Mouse (Mus musculus): Measurements from ENCODE around the gene Hyls1. TPM values are rescaled to one million over a fixed set of nuclear protein-coding genes. Genes with fewer than 3 reads are reported as not detected.

Gene Hyls1
- polyA plus RNA-seq, 2 experiments, result 10.8 to 15.8 TPM

DNA sequence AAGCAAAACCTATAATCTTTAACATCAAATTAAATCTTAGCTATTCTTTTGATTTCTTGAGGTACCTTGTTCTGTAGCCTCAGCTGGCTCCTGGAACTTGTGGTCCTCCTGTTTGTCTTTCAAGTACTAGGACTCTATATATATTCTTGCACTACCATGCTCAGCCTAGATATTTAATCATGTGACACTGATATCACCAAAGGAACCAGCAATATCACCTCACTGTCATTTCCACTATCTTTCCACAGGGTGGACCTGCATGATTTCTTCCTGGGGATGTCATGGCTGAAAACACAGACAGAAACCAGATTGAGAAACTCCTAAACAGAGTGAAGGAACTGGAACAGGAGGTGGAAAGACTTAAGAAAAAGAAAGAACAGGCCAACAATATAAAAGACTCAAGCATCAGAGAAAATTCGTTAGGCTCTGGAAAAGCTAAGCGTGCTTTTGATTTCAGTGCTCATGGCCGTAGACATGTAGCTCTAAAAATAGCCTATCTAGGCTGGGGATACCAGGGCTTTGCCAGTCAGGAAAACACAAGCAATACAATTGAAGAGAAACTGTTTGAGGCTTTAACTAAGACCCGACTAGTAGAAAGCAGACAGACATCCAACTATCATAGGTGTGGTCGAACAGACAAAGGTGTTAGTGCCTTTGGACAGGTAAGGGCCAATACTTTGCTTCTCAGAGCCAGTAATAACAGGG lies 5.5 kb downstream of the Hyls1 start:
- ATAC-seq (ENCODE audit: low FRiP score, low read depth), result no peak
- Histone ChIP-seq H3K4me1 (ENCODE audit: control insufficient read depth, insufficient read depth, low read length) (peaks cover 8% of the 10 kb centered on the region), H3K4me3 (replicated peaks; ENCODE audit: low read length) (no peak overlapping the region), H3K4me2 (replicated peaks; ENCODE audit: low read depth, low read length, severe bottlenecking) (no peak overlapping the region), H3K27ac (replicated peaks; ENCODE audit: low read depth, low read length) (no peak overlapping the region), H3K9ac (ENCODE audit: low read depth, low read length, severe bottlenecking) (no peak overlapping the region), H3K9me3 (ENCODE audit: control insufficient read depth, low read length) (no peaks in the 10 kb centered on the region), H3K27me3 (ENCODE audit: control insufficient read depth, insufficient read depth, low read length) (no peaks in the 10 kb centered on the region), H3K36me3 (ENCODE audit: control insufficient read depth, insufficient read depth, low read length) (peaks cover 63% of the 10 kb centered on the region)
- TF ChIP-seq POLR2A (IDR thresholded peaks at IDR 0.05; ENCODE audit: borderline replicate concordance, extremely low read depth, insufficient read depth, insufficient read length), result no peak
- DNase-seq (ENCODE audit: low spot score), result no peak
- 93% methylated on average over 5 of the region's 5 CpGs for WGBS

DNA sequence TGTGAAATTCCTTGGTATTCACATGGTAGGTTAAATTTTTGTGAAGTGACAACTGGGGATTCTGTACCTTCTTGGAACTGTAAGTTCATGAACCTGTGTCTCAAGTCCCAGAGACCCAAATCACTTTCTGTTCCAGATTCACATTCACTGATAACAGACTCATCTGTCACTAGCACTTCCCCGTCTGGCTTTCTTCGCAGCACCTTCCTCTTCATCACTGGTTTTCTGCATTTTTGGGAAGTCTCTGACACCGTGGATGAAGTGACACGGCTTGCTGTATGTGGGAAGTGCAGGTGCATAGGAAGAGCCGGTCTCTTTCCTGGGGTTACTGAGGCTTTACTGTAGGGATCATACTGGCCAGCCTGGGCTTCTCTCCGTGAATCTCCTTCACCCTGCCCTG lies 8.6 kb downstream of the Hyls1 start:
- H3K9me3 ChIP-seq (ENCODE audit: control insufficient read depth, low read length), result no peaks in the 10 kb centered on the region
- H3K9ac ChIP-seq (ENCODE audit: low read depth, low read length, severe bottlenecking), result no peak overlapping the region
- H3K4me1 ChIP-seq (ENCODE audit: control insufficient read depth, insufficient read depth, low read length), result peaks cover 16% of the 10 kb centered on the region
- DNase-seq (ENCODE audit: low spot score), result no peak
- H3K27me3 ChIP-seq (ENCODE audit: control insufficient read depth, insufficient read depth, low read length), result no peaks in the 10 kb centered on the region
- H3K4me2 ChIP-seq (replicated peaks; ENCODE audit: low read depth, low read length, severe bottlenecking), result no peak overlapping the region
- no peak overlapping the region for H3K27ac ChIP-seq (replicated peaks; ENCODE audit: low read depth, low read length)
- no peak overlapping the region for H3K4me3 ChIP-seq (replicated peaks; ENCODE audit: low read length)
- ATAC-seq (ENCODE audit: low FRiP score, low read depth), result no peak
- WGBS, result 90% methylated on average over 6 of the region's 6 CpGs
- peaks cover 45% of the 10 kb centered on the region for H3K36me3 ChIP-seq (ENCODE audit: control insufficient read depth, insufficient read depth, low read length)
- TF ChIP-seq POLR2A (IDR thresholded peaks at IDR 0.05; ENCODE audit: borderline replicate concordance, extremely low read depth, insufficient read depth, insufficient read length), result no peak

DNA sequence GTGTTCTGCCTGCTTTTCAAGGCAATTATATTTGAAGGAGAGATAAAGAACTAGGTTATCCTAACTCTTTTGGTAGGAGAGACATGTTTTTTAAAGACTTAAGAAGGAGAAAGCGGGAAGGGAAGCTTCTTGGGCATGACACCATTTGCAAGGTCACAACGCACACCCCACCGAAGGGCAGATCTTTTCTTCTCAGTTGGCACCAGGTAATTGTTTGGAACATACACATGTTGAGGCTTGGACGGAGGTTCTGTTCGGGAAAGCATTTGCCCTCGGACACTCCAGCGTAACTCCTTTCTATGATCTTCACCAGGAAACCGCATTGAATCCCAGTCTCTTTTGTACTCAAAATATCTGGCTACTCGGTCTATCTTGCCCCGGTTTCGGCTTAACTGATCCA lies 9.1 kb downstream of the Hyls1 start:
- ATAC-seq (ENCODE audit: low FRiP score, low read depth) (no peak), DNase-seq (ENCODE audit: low spot score) (no peak)
- Histone ChIP-seq H3K9ac (ENCODE audit: low read depth, low read length, severe bottlenecking) (no peak overlapping the region), H3K9me3 (ENCODE audit: control insufficient read depth, low read length) (no peaks in the 10 kb centered on the region), H3K4me1 (ENCODE audit: control insufficient read depth, insufficient read depth, low read length) (peaks cover 16% of the 10 kb centered on the region), H3K36me3 (ENCODE audit: control insufficient read depth, insufficient read depth, low read length) (peaks cover 40% of the 10 kb centered on the region), H3K27me3 (ENCODE audit: control insufficient read depth, insufficient read depth, low read length) (no peaks in the 10 kb centered on the region), H3K27ac (replicated peaks; ENCODE audit: low read depth, low read length) (no peak overlapping the region), H3K4me2 (replicated peaks; ENCODE audit: low read depth, low read length, severe bottlenecking) (no peak overlapping the region), H3K4me3 (replicated peaks; ENCODE audit: low read length) (no peak overlapping the region)
- WGBS, result 97% methylated on average over 11 of the region's 11 CpGs
- TF ChIP-seq POLR2A (IDR thresholded peaks at IDR 0.05; ENCODE audit: borderline replicate concordance, extremely low read depth, insufficient read depth, insufficient read length), result no peak

DNA sequence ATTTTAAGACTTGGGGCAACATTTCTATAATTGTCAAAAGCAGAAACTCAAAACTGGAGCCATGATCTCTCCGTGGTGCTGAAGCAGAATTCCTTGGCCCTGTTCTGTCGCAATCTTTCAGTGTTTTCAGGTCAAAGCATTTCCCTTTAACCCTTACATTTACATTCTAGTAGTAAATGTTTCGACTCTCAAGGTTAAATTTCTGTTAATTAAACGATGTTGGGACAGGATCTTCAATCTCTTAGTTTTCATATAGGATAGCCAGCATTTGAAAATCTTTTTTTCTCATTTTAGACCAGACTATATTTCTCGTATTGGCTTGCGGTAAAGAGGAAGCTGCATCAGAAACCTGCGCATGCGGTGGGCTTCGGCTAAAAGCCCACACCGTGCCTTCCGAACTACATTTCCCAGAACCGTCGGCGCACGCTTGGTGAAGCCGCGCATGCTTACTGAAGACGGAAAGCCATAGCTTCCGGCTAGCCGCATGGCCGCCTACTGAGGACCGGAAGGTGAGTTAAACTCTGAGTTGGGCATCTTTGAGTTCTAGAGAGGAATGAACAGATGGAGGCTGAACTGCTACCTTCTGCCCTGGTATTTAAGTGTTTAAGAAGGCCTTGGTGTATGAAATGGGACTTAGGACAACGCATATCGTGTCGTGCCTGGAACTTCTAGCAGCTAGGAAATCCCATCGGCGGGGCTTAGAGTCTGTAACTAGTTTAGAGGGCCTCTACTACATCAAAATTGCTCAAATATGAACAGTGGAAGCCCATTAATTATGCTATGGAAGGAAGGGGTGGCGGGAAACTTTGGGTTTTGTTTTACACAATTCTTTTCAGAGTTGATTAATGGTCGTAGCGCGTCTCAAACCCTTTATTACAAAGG lies 10.9 kb downstream of the Hyls1 start:
- ATAC-seq (ENCODE audit: low FRiP score, low read depth), result peak; percentile 90
- peak overlapping the region; percentile 61 for H3K9ac ChIP-seq (ENCODE audit: low read depth, low read length, severe bottlenecking)
- peaks cover 23% of the 10 kb centered on the region for H3K36me3 ChIP-seq (ENCODE audit: control insufficient read depth, insufficient read depth, low read length)
- 2% methylated on average over 31 of the region's 31 CpGs for WGBS
- DNase-seq (ENCODE audit: low spot score), result peak; percentile 93
- H3K4me3 ChIP-seq (replicated peaks; ENCODE audit: low read length), result peak overlapping the region; percentile 58
- peak overlapping the region; percentile 59; the same call in 1 of the 2 replicates for H3K27ac ChIP-seq (replicated peaks; ENCODE audit: low read depth, low read length)
- H3K4me1 ChIP-seq (ENCODE audit: control insufficient read depth, insufficient read depth, low read length), result peaks cover 16% of the 10 kb centered on the region
- H3K4me2 ChIP-seq (replicated peaks; ENCODE audit: low read depth, low read length, severe bottlenecking), result peak overlapping the region; percentile 97
- H3K9me3 ChIP-seq (ENCODE audit: control insufficient read depth, low read length), result no peaks in the 10 kb centered on the region
- TF ChIP-seq POLR2A (IDR thresholded peaks at IDR 0.05; ENCODE audit: borderline replicate concordance, extremely low read depth, insufficient read depth, insufficient read length), result peak; percentile 83; the same call in 1 of the 2 replicates
- no peaks in the 10 kb centered on the region for H3K27me3 ChIP-seq (ENCODE audit: control insufficient read depth, insufficient read depth, low read length)

DNA sequence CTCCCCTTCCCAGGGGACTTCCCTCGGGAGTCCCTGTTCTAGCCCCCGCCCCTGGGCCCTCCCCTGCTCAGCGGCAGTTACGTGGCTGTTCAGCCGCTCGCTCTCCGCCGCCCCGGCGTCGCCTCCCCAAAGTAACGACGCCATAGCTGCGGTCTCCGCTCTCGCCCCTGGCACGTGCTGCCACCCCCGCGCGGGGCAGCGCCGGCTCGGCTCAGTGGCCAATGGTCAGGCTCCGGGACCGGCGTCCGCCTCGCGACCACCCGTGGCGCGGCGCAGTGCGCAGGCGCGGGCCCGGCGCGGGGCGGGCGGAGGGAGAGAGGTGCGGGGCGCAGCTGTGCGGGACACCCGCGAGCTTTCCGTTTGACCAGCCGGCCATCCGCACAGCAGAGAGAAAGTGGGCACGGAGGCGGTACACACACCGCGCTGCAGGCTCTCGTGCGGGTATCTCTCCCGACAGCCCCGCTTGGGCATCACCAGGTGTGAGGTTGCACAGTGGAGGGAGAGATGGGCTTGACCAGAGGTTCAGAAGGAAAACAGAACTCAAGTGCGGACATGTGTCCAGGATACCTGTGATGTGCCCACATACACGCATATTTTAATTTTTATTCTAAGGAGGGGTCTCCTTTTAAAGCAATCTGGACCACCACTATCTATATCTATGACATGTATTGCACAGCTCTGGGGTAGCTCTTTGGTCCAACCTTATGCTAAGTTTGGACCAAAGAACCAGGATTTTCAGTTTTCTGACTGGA lies 11.8 kb downstream of the Hyls1 start, which contains the start of the genes Ddx25 and Pus3:
Gene Ddx25 (minus strand): TSS at position 272 of the 752 bp plus-strand sequence.
Gene Pus3 (plus strand): TSS at position 339 of the 752 bp plus-strand sequence.
- TF ChIP-seq POLR2A (IDR thresholded peaks at IDR 0.05; ENCODE audit: borderline replicate concordance, extremely low read depth, insufficient read depth, insufficient read length), result no peak
- peaks cover 16% of the 10 kb centered on the region for H3K4me1 ChIP-seq (ENCODE audit: control insufficient read depth, insufficient read depth, low read length)
- peaks cover 23% of the 10 kb centered on the region for H3K36me3 ChIP-seq (ENCODE audit: control insufficient read depth, insufficient read depth, low read length)
- H3K27me3 ChIP-seq (ENCODE audit: control insufficient read depth, insufficient read depth, low read length), result no peaks in the 10 kb centered on the region
- under 1% methylated on average over 40 of the region's 59 CpGs for WGBS
- H3K4me3 ChIP-seq (replicated peaks; ENCODE audit: low read length), result peak within 1 kb of the TSS; percentile 58
- peak within 1 kb of the TSS; percentile 59; the same call in 1 of the 2 replicates for H3K27ac ChIP-seq (replicated peaks; ENCODE audit: low read depth, low read length)
- DNase-seq (ENCODE audit: low spot score) (no peak), ATAC-seq (ENCODE audit: low FRiP score, low read depth) (peak; percentile 74)
- H3K4me2 ChIP-seq (replicated peaks; ENCODE audit: low read depth, low read length, severe bottlenecking), result peak within 1 kb of the TSS; percentile 97
- no peaks in the 10 kb centered on the region for H3K9me3 ChIP-seq (ENCODE audit: control insufficient read depth, low read length)
- H3K9ac ChIP-seq (ENCODE audit: low read depth, low read length, severe bottlenecking), result peak within 1 kb of the TSS; percentile 61
